Mouse (Mus musculus) testis, adult 2 months (tissue): Measurements from ENCODE around the gene Gm7356. TPM values are rescaled to one million over a fixed set of nuclear protein-coding genes. Genes with fewer than 3 reads are reported as not detected.

Experiments used
- polyA plus RNA-seq: library from polyadenylated mRNA; depleted of rRNA; stranded (reverse); fragments of >200 nt; gene quantifications from 2 replicates; pipeline ENCODE4 v1.2.3, GENCODE M21; 2012; rRNA removed

The Gm7356 gene
- polyA plus RNA-seq, 1 experiment = 37.8 TPM

Other genes starting within 250 kb of the Gm7356 start
- gene Afdn, start 243.2 kb downstream of the Gm7356 start, polyA plus RNA-seq = 15.6 and 17.6 TPM in 2 replicates
- 262 and 285 TPM in 2 replicates for gene Tcte2, start 241.9 kb downstream of the Gm7356 start, polyA plus RNA-seq
- 3.9 and 4.0 TPM in 2 replicates for gene Gm7168, start 55.3 kb downstream of the Gm7356 start, polyA plus RNA-seq
- 23.7 and 24.0 TPM in 2 replicates for gene Gm7358, start 55.8 kb upstream of the Gm7356 start, polyA plus RNA-seq
- gene Dact2, start 200.6 kb upstream of the Gm7356 start, polyA plus RNA-seq = 7.6 and 8.3 TPM in 2 replicates